In the genomic region with DNA sequence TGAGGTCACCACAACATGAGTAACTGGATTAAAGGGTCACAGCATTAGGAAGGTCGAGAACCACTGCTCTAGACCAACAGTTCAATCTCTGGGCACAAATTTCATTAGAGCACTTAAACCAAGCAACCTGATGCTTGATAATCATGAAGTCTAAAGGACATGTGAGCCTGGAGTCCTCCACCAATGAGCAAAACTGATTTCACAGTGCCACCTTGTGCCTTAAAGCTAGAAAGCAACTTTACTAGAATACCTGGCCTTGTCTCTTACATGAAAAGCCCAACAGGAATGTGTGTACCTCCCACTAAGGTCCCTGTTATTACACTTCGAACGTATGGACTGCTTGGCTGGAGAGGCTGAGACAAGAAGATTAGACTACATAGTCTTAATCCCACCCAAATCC, we compare ENCODE assay signal across 10 mouse cellular contexts. TPM values are rescaled to one million over a fixed set of nuclear protein-coding genes. Genes with fewer than 3 reads are reported as not detected.
DNase-seq lines count a peak whose midpoint lies in the region; ATAC-seq lines count a peak whose summit lies in the region.
"Had no signal": no experiment of that assay in that cellular context is flagged by ENCODE, and none has a peak within 500 bp of the region (broad histone marks: within the 10 kb centered on the region; RNA-seq: fewer than 3 reads in every experiment).

No protein-coding gene starts in this region.

- peak; percentile 45; the same call in 1 of the 2 replicates for ATAC-seq in common myeloid progenitor, adult 5-6 weeks (replicated peaks; ENCODE audit: low read depth, poor library complexity, severe bottlenecking)

- peak; percentile 24 to 38 for DNase-seq in cerebellum, postnatal 14 days
- DNase-seq in cerebellum, adult 8-10 months: no peak
- DNase-seq in layer of hippocampus, adult 11-12 months (ENCODE audit: low spot score): peak; percentile 41
- DNase-seq in layer of hippocampus, postnatal 10 days (ENCODE audit: low spot score in 2 of 2): no peak
- peak; percentile 22 for DNase-seq in mesoderm, embryonic 11.5 days (ENCODE audit: low read depth, low spot score)
- no peak for DNase-seq in ovary, adult 18-20 months (ENCODE audit: low spot score)
- no peak for DNase-seq in right cerebral cortex, postnatal 14 days
- DNase-seq: cerebellum, adult 9-10 months; liver, embryonic 13.5 days had no signal

RNA-seq across cellular contexts. Expression of gene Dcaf5, which starts 47.0 kb away (rescaled TPM):
- total RNA-seq in layer of hippocampus, postnatal 10 days (2021): 10 to 100 TPM; 64.6 to 67.3 TPM
- 19.0 and 19.2 TPM in 2 replicates for total RNA-seq in common myeloid progenitor, adult 5-6 weeks (2017)

Comparison
In these comparisons a context has a peak if more than half of its experiments do, and no peak if none do; other contexts are left out.
1. DNase-seq: peak in cerebellum, postnatal 14 days (2 of 2), layer of hippocampus, adult 11-12 months (single experiment) and mesoderm, embryonic 11.5 days (single experiment); none in cerebellum, adult 8-10 months (single experiment), layer of hippocampus, postnatal 10 days (0 of 2), ovary, adult 18-20 months (single experiment) and right cerebral cortex, postnatal 14 days (single experiment).